Mouse (Mus musculus) ES-Bruce4 (cell line): ENCODE data around the gene Gpr45. TPM values are rescaled to one million over a fixed set of nuclear protein-coding genes. Genes with fewer than 3 reads are reported as not detected.

ENCODE experiments used
- H3K27ac ChIP-seq: 2 replicates; pipeline ENCODE4 v1.5.1; 2012; ENCODE audit warnings: low read length, inconsistent platforms; ENCODE audit not compliant: insufficient read depth
- H3K27me3 ChIP-seq: 2 replicates; pipeline ENCODE4 v1.6.1; 2012; ENCODE audit warnings: mild to moderate bottlenecking, low read length, inconsistent platforms; ENCODE audit not compliant: control insufficient read depth, poor library complexity, insufficient read depth, severe bottlenecking
- H3K36me3 ChIP-seq: 2 replicates; pipeline ENCODE4 v1.6.1; 2012; ENCODE audit warnings: inconsistent platforms, mild to moderate bottlenecking, low read length, moderate library complexity; ENCODE audit not compliant: control insufficient read depth, poor library complexity, insufficient read depth, severe bottlenecking
- H3K4me1 ChIP-seq: one replicate; pipeline ENCODE4 v1.8.1; 2011; ENCODE audit warnings: low read length; ENCODE audit not compliant: control insufficient read depth, insufficient read depth
- H3K4me3 ChIP-seq: 2 replicates; pipeline ENCODE4 v1.5.1; 2011; ENCODE audit warnings: low read depth, mild to moderate bottlenecking, low read length
- H3K9ac ChIP-seq: 2 replicates; pipeline ENCODE4 v1.6.1; 2012; ENCODE audit warnings: low read depth, mild to moderate bottlenecking, inconsistent platforms; ENCODE audit not compliant: poor library complexity, severe bottlenecking
- H3K9me3 ChIP-seq: replicated peaks from 2 replicates; pipeline ENCODE4 v1.6.1; 2012; ENCODE audit warnings: mild to moderate bottlenecking, low read length, inconsistent platforms; ENCODE audit not compliant: control insufficient read depth, poor library complexity, insufficient read depth, severe bottlenecking
- CTCF ChIP-seq: IDR thresholded peaks from one replicate; pipeline ENCODE4 v1.8.1; 2011; ENCODE audit warnings: low read depth, low read length
- EP300 ChIP-seq: IDR thresholded peaks from 2 replicates; pipeline ENCODE4 v1.6.1; 2011; ENCODE audit warnings: low read depth, low read length; ENCODE audit not compliant: insufficient read depth
- POLR2A ChIP-seq: IDR thresholded peaks from one replicate; pipeline ENCODE4 v1.8.1; 2011; ENCODE audit warnings: low read length; ENCODE audit not compliant: insufficient read depth
- polyA plus RNA-seq: library from polyadenylated mRNA; stranded (reverse); fragments of >200 nt; gene quantifications from 2 replicates; pipeline ENCODE4 v1.2.4, GENCODE M21; 2011; ENCODE audit warnings: low read depth; ENCODE audit not compliant: missing spikeins, insufficient read depth, insufficient read length

Gene Gpr45
- polyA plus RNA-seq, 1 experiment = 0.42 TPM

GRCm38 (mm10) chr1:42917908-42918307 is 34.8 kb upstream of the Gpr45 start:
- H3K36me3 ChIP-seq = no peaks in the 10 kb centered on the region
- no peak overlapping the region for H3K27ac ChIP-seq
- H3K9me3 ChIP-seq = no peaks in the 10 kb centered on the region
- no peak overlapping the region for H3K9ac ChIP-seq
- TF ChIP-seq POLR2A (no peak), CTCF (no peak), EP300 (no peak)
- H3K4me1 ChIP-seq = no peaks in the 10 kb centered on the region
- H3K4me3 ChIP-seq = no peak overlapping the region
- no peaks in the 10 kb centered on the region for H3K27me3 ChIP-seq

GRCm38 (mm10) chr1:42923924-42924323 is 28.7 kb upstream of the Gpr45 start:
- Histone ChIP-seq H3K27ac (no peak overlapping the region), H3K27me3 (no peaks in the 10 kb centered on the region), H3K9ac (no peak overlapping the region), H3K36me3 (no peaks in the 10 kb centered on the region), H3K4me1 (no peaks in the 10 kb centered on the region), H3K4me3 (no peak overlapping the region), H3K9me3 (no peaks in the 10 kb centered on the region)
- TF ChIP-seq EP300 (no peak), CTCF (no peak), POLR2A (no peak)

- no peaks in the 10 kb centered on the region for H3K27me3 ChIP-seq
- H3K27ac ChIP-seq = no peak overlapping the region
- H3K9ac ChIP-seq = no peak overlapping the region
- H3K36me3 ChIP-seq = no peaks in the 10 kb centered on the region
- no peak for TF ChIP-seq POLR2A
- no peak for TF ChIP-seq CTCF
- no peak for TF ChIP-seq EP300
- H3K4me3 ChIP-seq = no peak overlapping the region
- no peaks in the 10 kb centered on the region for H3K4me1 ChIP-seq
- H3K9me3 ChIP-seq = no peaks in the 10 kb centered on the region
Measured at GRCm38 (mm10) chr1:42933613-42934012, 19.1 kb upstream of the Gpr45 start.

GRCm38 (mm10) chr1:42948486-42948885 is 4.2 kb upstream of the Gpr45 start:
- no peak overlapping the region for H3K4me3 ChIP-seq
- TF ChIP-seq EP300 (no peak), CTCF (no peak), POLR2A (no peak)
- no peak overlapping the region for H3K9ac ChIP-seq
- H3K4me1 ChIP-seq = no peaks in the 10 kb centered on the region
- H3K27ac ChIP-seq = no peak overlapping the region
- peaks cover 6% of the 10 kb centered on the region; the same call in 1 of the 2 replicates for H3K27me3 ChIP-seq
- no peaks in the 10 kb centered on the region for H3K9me3 ChIP-seq
- H3K36me3 ChIP-seq = no peaks in the 10 kb centered on the region

GRCm38 (mm10) chr1:42953482-42953822 is 780 bp downstream of the Gpr45 start:
- TF ChIP-seq CTCF (no peak), EP300 (no peak), POLR2A (no peak)

GRCm38 (mm10) chr1:42956828-42957227 is 4.2 kb downstream of the Gpr45 start:
- TF ChIP-seq CTCF (no peak), POLR2A (no peak), EP300 (no peak)
- H3K27ac ChIP-seq = no peak overlapping the region
- H3K9me3 ChIP-seq = no peaks in the 10 kb centered on the region
- H3K9ac ChIP-seq = no peak overlapping the region
- peaks cover 14% of the 10 kb centered on the region for H3K27me3 ChIP-seq
- H3K4me1 ChIP-seq = no peaks in the 10 kb centered on the region
- H3K36me3 ChIP-seq = no peaks in the 10 kb centered on the region
- no peak overlapping the region for H3K4me3 ChIP-seq

More at GRCm38 (mm10) chr1:42953482-42953822, 780 bp downstream of the Gpr45 start:
- Histone ChIP-seq H3K4me3 (peak overlapping the region; percentile 87), H3K27ac (no peak overlapping the region), H3K27me3 (peaks cover 14% of the 10 kb centered on the region), H3K9ac (peak overlapping the region; percentile 73), H3K4me1 (no peaks in the 10 kb centered on the region), H3K9me3 (no peaks in the 10 kb centered on the region), H3K36me3 (no peaks in the 10 kb centered on the region)
